Mouse (Mus musculus) hindbrain, embryonic 14.5 days (tissue): ENCODE data around the gene Wnk2. TPM values are rescaled to one million over a fixed set of nuclear protein-coding genes. Genes with fewer than 3 reads are reported as not detected.

Experiments used
- ATAC-seq: fragments of 200-750 bp; cut with Nextera tagmentation; 2 replicates; pipeline ENCODE4 v1.8.0; 2017; ENCODE audit warnings: moderate number of reproducible peaks, mild to moderate bottlenecking, moderate TSS enrichment, moderate library complexity; ENCODE audit not compliant: low FRiP score
- DNase-seq: peaks from one replicate; pipeline ENCODE4 v3.0.0-alpha.2; 2015; ENCODE audit warnings: low spot score
- H3K27ac ChIP-seq: fragments of 300-500 bp; sonication (generic); 2 replicates; pipeline ENCODE4 v1.5.1; 2014; ENCODE audit warnings: mild to moderate bottlenecking, moderate library complexity
- H3K27me3 ChIP-seq: fragments of 300-500 bp; sonication (generic); 2 replicates; pipeline ENCODE4 v1.6.1; 2014; ENCODE audit warnings: mild to moderate bottlenecking, low read length, mixed read lengths; ENCODE audit not compliant: control insufficient read depth, insufficient read depth
- H3K36me3 ChIP-seq: fragments of 300-500 bp; sonication (generic); replicated peaks from 2 replicates; pipeline ENCODE4 v1.6.1; 2014; ENCODE audit not compliant: control insufficient read depth, insufficient read depth
- H3K4me1 ChIP-seq: fragments of 300-500 bp; sonication (generic); replicated peaks from 2 replicates; pipeline ENCODE4 v1.6.1; 2014; ENCODE audit warnings: antibody characterized with exemption, low read length, mixed read lengths; ENCODE audit not compliant: control insufficient read depth, insufficient read depth
- H3K4me2 ChIP-seq: fragments of 300-500 bp; sonication (generic); replicated peaks from 2 replicates; pipeline ENCODE4 v1.6.1; 2014; ENCODE audit warnings: mild to moderate bottlenecking, moderate library complexity
- H3K4me3 ChIP-seq: fragments of 300-500 bp; sonication (generic); replicated peaks from 2 replicates; pipeline ENCODE4 v1.5.1; 2014; ENCODE audit warnings: mild to moderate bottlenecking, low read length
- H3K9ac ChIP-seq: fragments of 300-500 bp; sonication (generic); 2 replicates; pipeline ENCODE4 v1.6.1; 2014
- H3K9me3 ChIP-seq: fragments of 300-500 bp; sonication (generic); 2 replicates; pipeline ENCODE4 v1.6.1; 2016; ENCODE audit warnings: low read length; ENCODE audit not compliant: control insufficient read depth
- WGBS: fragments of 180-500 bp; shearing (Covaris S2); extraction: QIAGEN DNeasy Blood & Tissue Kit; methylation state at CpG from one replicate; pipeline ENCODE4 v1.1.7; 2014; 5-methylcytosine and 5-hydroxymethylcytosine counted together
- polyA plus RNA-seq: library from polyadenylated mRNA; unstranded; fragments of >200 nt; fragmentation: Nextera tagmentation; extraction: Ambion mirVana; gene quantifications from 2 replicates; pipeline ENCODE4 v1.2.1, GENCODE M21; 2014

Gene Wnk2
- polyA plus RNA-seq, 1 experiment from 2014 or later, result 28.0 TPM

- Histone ChIP-seq H3K27me3 (no peaks in the 10 kb centered on the region), H3K4me2 (peak overlapping the region; percentile 96), H3K4me1 (peaks cover 32% of the 10 kb centered on the region), H3K4me3 (peak overlapping the region; percentile 90), H3K9me3 (no peaks in the 10 kb centered on the region), H3K27ac (peak overlapping the region; percentile 92), H3K9ac (peak overlapping the region; percentile 97), H3K36me3 (0 out of 2 replicates have a peak, but pooled peaks cover 3% of the 10 kb centered on the region)
- ATAC-seq, result peak; percentile 82
- peak; percentile 65 for DNase-seq
- WGBS, result under 1% methylated on average over 74 of the region's 98 CpGs
Observed at GRCm38 (mm10) chr13:49147007-49147857, 582 bp downstream of the Wnk2 start.

GRCm38 (mm10) chr13:49146698-49147006 is 1.2 kb downstream of the Wnk2 start:
- Histone ChIP-seq H3K4me3 (peak overlapping the region; percentile 90), H3K4me2 (peak overlapping the region; percentile 96), H3K4me1 (peaks cover 32% of the 10 kb centered on the region), H3K36me3 (peaks cover 3% of the 10 kb centered on the region; the same call in 1 of the 2 replicates), H3K27me3 (no peaks in the 10 kb centered on the region), H3K27ac (peak overlapping the region; percentile 92), H3K9me3 (no peaks in the 10 kb centered on the region), H3K9ac (peak overlapping the region; percentile 97)
- 2% methylated on average over 35 of the region's 44 CpGs for WGBS
- peak; percentile 15; the same call in 1 of the 2 replicates for ATAC-seq
- no peak for DNase-seq

- no peak for ATAC-seq
Observed at GRCm38 (mm10) chr13:49146040-49146697, 1.6 kb downstream of the Wnk2 start.

GRCm38 (mm10) chr13:49145396-49145795 is 2.4 kb downstream of the Wnk2 start:
- H3K27me3 ChIP-seq, result no peaks in the 10 kb centered on the region
- H3K27ac ChIP-seq, result 0 out of 2 replicates have a peak overlapping the region, but pooled peaks have one; percentile 92
- peaks cover 32% of the 10 kb centered on the region for H3K4me1 ChIP-seq
- no peak for ATAC-seq
- DNase-seq, result no peak
- H3K36me3 ChIP-seq, result peaks cover 8% of the 10 kb centered on the region; the same call in 1 of the 2 replicates
- H3K4me2 ChIP-seq, result peak overlapping the region; percentile 96
- peak overlapping the region; percentile 97 for H3K9ac ChIP-seq
- peak overlapping the region; percentile 90 for H3K4me3 ChIP-seq
- 33% methylated on average over 7 of the region's 7 CpGs for WGBS
- no peaks in the 10 kb centered on the region for H3K9me3 ChIP-seq

More at GRCm38 (mm10) chr13:49146040-49146697, 1.6 kb downstream of the Wnk2 start:
- H3K36me3 ChIP-seq, result peaks cover 7% of the 10 kb centered on the region; the same call in 1 of the 2 replicates
- no peak for DNase-seq
- peak overlapping the region; percentile 90 for H3K4me3 ChIP-seq
- H3K4me1 ChIP-seq, result peaks cover 32% of the 10 kb centered on the region
- H3K9ac ChIP-seq, result peak overlapping the region; percentile 97
- no peaks in the 10 kb centered on the region for H3K9me3 ChIP-seq
- WGBS, result 21% methylated on average over 17 of the region's 17 CpGs
- H3K27ac ChIP-seq, result peak overlapping the region; percentile 92
- H3K4me2 ChIP-seq, result peak overlapping the region; percentile 96
- H3K27me3 ChIP-seq, result no peaks in the 10 kb centered on the region

GRCm38 (mm10) chr13:49144451-49144850 is 3.4 kb downstream of the Wnk2 start:
- DNase-seq (no peak), ATAC-seq (no peak)
- no peaks in the 10 kb centered on the region for H3K27me3 ChIP-seq
- H3K9ac ChIP-seq, result peak overlapping the region; percentile 97
- H3K4me3 ChIP-seq, result peak overlapping the region; percentile 90
- H3K4me2 ChIP-seq, result peak overlapping the region; percentile 96
- peaks cover 32% of the 10 kb centered on the region for H3K4me1 ChIP-seq
- H3K36me3 ChIP-seq, result peaks cover 8% of the 10 kb centered on the region; the same call in 1 of the 2 replicates
- no peak overlapping the region for H3K27ac ChIP-seq
- WGBS, result 42% methylated on average over 6 of the region's 6 CpGs
- H3K9me3 ChIP-seq, result no peaks in the 10 kb centered on the region

- DNase-seq, result no peak
- H3K27ac ChIP-seq, result no peak overlapping the region
- no peak overlapping the region for H3K4me3 ChIP-seq
- H3K36me3 ChIP-seq, result peaks cover 15% of the 10 kb centered on the region; the same call in 1 of the 2 replicates
- ATAC-seq, result no peak
- peak overlapping the region; percentile 96; the same call in 1 of the 2 replicates for H3K4me2 ChIP-seq
- peaks cover 32% of the 10 kb centered on the region for H3K4me1 ChIP-seq
- no peak overlapping the region for H3K9ac ChIP-seq
- H3K9me3 ChIP-seq, result no peaks in the 10 kb centered on the region
- no peaks in the 10 kb centered on the region for H3K27me3 ChIP-seq
- 87% methylated on average over 7 of the region's 7 CpGs for WGBS
Observed at GRCm38 (mm10) chr13:49143323-49143722, 4.5 kb downstream of the Wnk2 start.

GRCm38 (mm10) chr13:49142396-49142795 is 5.4 kb downstream of the Wnk2 start:
- Histone ChIP-seq H3K4me2 (no peak overlapping the region), H3K4me3 (no peak overlapping the region), H3K9me3 (no peaks in the 10 kb centered on the region), H3K9ac (no peak overlapping the region), H3K27me3 (no peaks in the 10 kb centered on the region), H3K4me1 (peaks cover 32% of the 10 kb centered on the region), H3K27ac (no peak overlapping the region), H3K36me3 (peaks cover 16% of the 10 kb centered on the region; the same call in 1 of the 2 replicates)
- 93% methylated on average over 5 of the region's 5 CpGs for WGBS
- DNase-seq (no peak), ATAC-seq (no peak)

GRCm38 (mm10) chr13:49140567-49140966 is 7.2 kb downstream of the Wnk2 start:
- no peak for ATAC-seq
- H3K36me3 ChIP-seq, result peaks cover 16% of the 10 kb centered on the region
- no peak overlapping the region for H3K4me3 ChIP-seq
- H3K27me3 ChIP-seq, result no peaks in the 10 kb centered on the region
- no peak overlapping the region for H3K27ac ChIP-seq
- H3K9ac ChIP-seq, result no peak overlapping the region
- no peaks in the 10 kb centered on the region for H3K9me3 ChIP-seq
- peaks cover 24% of the 10 kb centered on the region for H3K4me1 ChIP-seq
- WGBS, result 61% methylated on average over 4 of the region's 4 CpGs
- DNase-seq, result no peak
- H3K4me2 ChIP-seq, result no peak overlapping the region

GRCm38 (mm10) chr13:49134491-49134890 is 13.3 kb downstream of the Wnk2 start:
- H3K9me3 ChIP-seq, result no peaks in the 10 kb centered on the region
- no peaks in the 10 kb centered on the region for H3K27me3 ChIP-seq
- no peak overlapping the region for H3K4me3 ChIP-seq
- peaks cover 8% of the 10 kb centered on the region for H3K36me3 ChIP-seq
- ATAC-seq (no peak), DNase-seq (no peak)
- no peak overlapping the region for H3K27ac ChIP-seq
- no peak overlapping the region for H3K4me2 ChIP-seq
- H3K4me1 ChIP-seq, result peaks cover 44% of the 10 kb centered on the region
- no peak overlapping the region for H3K9ac ChIP-seq
- 96% methylated on average over 11 of the region's 11 CpGs for WGBS
